Mouse (Mus musculus) embryonic fibroblast, embryonic 13.5 days (primary cell): Measurements from ENCODE around the gene Zbtb7a.
A peak's percentile ranks its signal among the peaks of the same experiment; 100 is the strongest.

Source experiments
- CTCF ChIP-seq: IDR thresholded peaks from 2 replicates; pipeline ENCODE4 v1.5.1; 2011; ENCODE audit warnings: mild to moderate bottlenecking, control low read depth, low read length, moderate library complexity, borderline replicate concordance; ENCODE audit not compliant: insufficient read depth
- POLR2A ChIP-seq: IDR thresholded peaks from 2 replicates; pipeline ENCODE4 v1.6.1; 2011; ENCODE audit warnings: low read depth, mild to moderate bottlenecking, control low read depth, low read length, moderate library complexity

- TF ChIP-seq CTCF, result peak; percentile 67; the same call in 1 of the 2 replicates
- TF ChIP-seq POLR2A, result no peak
These were observed 55.4 kb downstream of the Zbtb7a start for GRCm38 (mm10) chr10:81190236-81190911.
